Mouse (Mus musculus) kidney, postnatal 0 days (tissue): ENCODE data around the gene Bst2. TPM values are rescaled to one million over a fixed set of nuclear protein-coding genes. Genes with fewer than 3 reads are reported as not detected.

Experiments
- ATAC-seq: fragments of 200-750 bp; cut with Nextera tagmentation; replicated peaks from 2 replicates; pipeline ENCODE4 v1.8.0; 2017; ENCODE audit warnings: low read depth, moderate number of reproducible peaks, moderate TSS enrichment, moderate library complexity; ENCODE audit not compliant: low FRiP score
- DNase-seq: peaks from one replicate; pipeline ENCODE4 v3.0.0-alpha.2; 2016; ENCODE audit warnings: low spot score
- H3K27ac ChIP-seq: fragments of 300-500 bp; sonication (generic); 2 replicates; pipeline ENCODE4 v1.5.1; 2014; ENCODE audit warnings: mild to moderate bottlenecking
- H3K27me3 ChIP-seq: fragments of 300-500 bp; sonication (generic); 2 replicates; pipeline ENCODE4 v1.6.1; 2014; ENCODE audit warnings: low read length, mixed read lengths; ENCODE audit not compliant: insufficient read depth
- H3K36me3 ChIP-seq: fragments of 300-500 bp; sonication (generic); 2 replicates; pipeline ENCODE4 v1.6.1; 2014; ENCODE audit warnings: low read length, mixed read lengths; ENCODE audit not compliant: insufficient read depth
- H3K4me1 ChIP-seq: fragments of 300-500 bp; sonication (generic); replicated peaks from 2 replicates; pipeline ENCODE4 v1.6.1; 2014; ENCODE audit warnings: antibody characterized with exemption, low read length, mixed read lengths; ENCODE audit not compliant: insufficient read depth
- H3K4me2 ChIP-seq: fragments of 300-500 bp; sonication (generic); 2 replicates; pipeline ENCODE4 v1.6.1; 2014; ENCODE audit warnings: mild to moderate bottlenecking, low read length, moderate library complexity, mixed read lengths
- H3K4me3 ChIP-seq: fragments of 300-500 bp; sonication (generic); replicated peaks from 2 replicates; pipeline ENCODE4 v1.5.1; 2014; ENCODE audit warnings: low read depth, low read length
- H3K9ac ChIP-seq: fragments of 300-500 bp; sonication (generic); 2 replicates; pipeline ENCODE4 v1.6.1; 2014; ENCODE audit warnings: low read depth, low read length
- H3K9me3 ChIP-seq: fragments of 300-500 bp; sonication (generic); replicated peaks from 2 replicates; pipeline ENCODE4 v1.6.1; 2016; ENCODE audit warnings: low read length, inconsistent platforms, mixed read lengths
- CTCF ChIP-seq: IDR thresholded peaks from 2 replicates; pipeline ENCODE4 v1.5.1; 2016; ENCODE audit warnings: antibody characterized with exemption, low read depth, mild to moderate bottlenecking, moderate library complexity
- WGBS: fragments of 180-500 bp; shearing (Covaris S2); extraction: QIAGEN DNeasy Blood & Tissue Kit; methylation state at CpG from one replicate; pipeline ENCODE4 v1.1.7; 2014; 5-methylcytosine and 5-hydroxymethylcytosine counted together
- polyA plus RNA-seq: library from polyadenylated mRNA; unstranded; fragments of >200 nt; fragmentation: Nextera tagmentation; extraction: Ambion mirVana; gene quantifications from 2 replicates; pipeline ENCODE4 v1.2.1, GENCODE M21; 2015

Bst2 gene
- polyA plus RNA-seq, 1 experiment from 2014 or later, result 124 TPM

DNA sequence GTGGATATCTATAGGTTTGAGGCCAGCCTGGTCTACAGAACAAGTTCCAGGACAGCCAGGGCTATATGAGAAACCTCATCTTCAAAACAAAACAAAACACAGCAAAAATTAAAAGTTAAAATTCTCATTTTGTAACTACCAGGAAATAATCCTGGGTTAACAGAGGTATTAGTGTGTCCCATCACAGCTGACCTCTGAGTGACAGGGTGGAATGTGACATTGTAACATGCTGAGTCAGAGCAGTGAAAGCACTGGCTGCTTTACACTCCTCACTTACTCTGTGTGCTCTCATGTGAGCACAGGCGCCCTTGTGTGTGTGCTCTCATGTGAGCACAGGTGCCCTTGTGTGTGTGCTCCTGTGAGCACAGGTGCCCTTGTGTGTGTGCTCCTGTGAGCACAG, 37.8 kb upstream of the Bst2 start:
- H3K27ac ChIP-seq, result no peak overlapping the region
- no peak for ATAC-seq
- no peak for TF ChIP-seq CTCF
- no peaks in the 10 kb centered on the region for H3K36me3 ChIP-seq
- 50% methylated on average over 1 of the region's 1 CpGs for WGBS
- no peak overlapping the region for H3K4me2 ChIP-seq
- no peaks in the 10 kb centered on the region for H3K9me3 ChIP-seq
- no peak for DNase-seq
- no peaks in the 10 kb centered on the region for H3K27me3 ChIP-seq
- H3K4me3 ChIP-seq, result no peak overlapping the region
- no peak overlapping the region for H3K9ac ChIP-seq
- H3K4me1 ChIP-seq, result no peaks in the 10 kb centered on the region; the same call in 1 of the 2 replicates

DNA sequence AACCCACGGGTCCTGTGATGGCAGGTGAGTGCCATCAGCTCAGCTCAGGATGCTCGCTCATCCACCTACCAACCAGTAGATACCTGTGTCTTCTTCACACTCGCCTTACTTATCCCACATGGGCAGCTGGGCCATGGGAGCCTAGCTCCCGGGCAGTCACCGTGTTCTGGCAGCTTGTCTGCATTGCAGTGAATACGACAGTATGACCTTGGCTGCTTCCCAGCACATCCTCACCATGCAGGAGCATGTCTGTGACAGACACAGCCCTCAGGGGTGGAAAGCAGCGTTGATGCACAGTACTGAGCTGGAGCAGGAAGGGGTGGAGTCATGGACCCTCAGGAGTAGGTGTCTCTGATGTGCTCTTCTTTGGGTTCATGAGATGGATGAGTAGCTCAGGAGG, 37.2 kb upstream of the Bst2 start:
- Histone ChIP-seq H3K27ac (no peak overlapping the region), H3K9me3 (no peaks in the 10 kb centered on the region), H3K9ac (no peak overlapping the region), H3K4me2 (no peak overlapping the region), H3K4me3 (no peak overlapping the region), H3K36me3 (no peaks in the 10 kb centered on the region), H3K27me3 (no peaks in the 10 kb centered on the region), H3K4me1 (no peaks in the 10 kb centered on the region; the same call in 1 of the 2 replicates)
- 79% methylated on average over 7 of the region's 7 CpGs for WGBS
- TF ChIP-seq CTCF, result no peak
- DNase-seq (no peak), ATAC-seq (no peak)

DNA sequence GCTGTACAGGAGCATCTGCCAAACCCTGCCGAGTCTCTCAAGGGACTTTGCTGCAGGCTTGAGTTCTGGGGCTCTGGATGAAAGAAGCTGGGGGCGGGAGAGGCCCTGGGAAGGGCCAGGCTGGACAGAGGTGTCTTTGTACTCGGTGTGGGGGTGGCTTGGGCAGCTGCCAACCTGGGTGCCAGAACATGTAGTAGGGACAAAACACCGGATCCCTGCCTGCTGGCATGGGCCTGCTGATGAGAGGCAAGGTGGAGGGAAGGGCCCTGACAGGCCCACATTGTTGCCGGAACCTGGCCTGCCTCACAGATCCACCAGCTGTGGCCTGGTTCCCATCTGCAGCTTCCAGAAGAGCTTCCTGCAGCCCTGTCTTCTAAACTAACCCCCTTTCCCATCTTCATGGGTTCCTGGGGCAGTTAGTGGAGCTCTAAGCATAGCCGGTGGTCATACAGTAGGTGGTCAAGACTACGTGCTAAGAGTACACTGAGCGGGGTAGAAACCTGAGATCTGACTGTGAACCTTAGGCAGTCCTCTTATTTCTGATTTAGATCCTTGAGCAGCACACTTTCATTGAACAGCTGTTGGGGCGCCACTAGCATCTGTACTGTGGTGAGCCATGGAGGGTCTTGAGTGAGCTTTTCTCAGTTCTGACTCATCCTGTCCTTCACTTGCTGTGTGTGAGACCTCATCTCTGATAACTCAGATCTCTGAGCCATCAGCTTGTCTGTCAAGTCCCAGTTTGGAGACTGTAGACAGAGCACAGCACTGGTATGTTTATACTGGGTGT, 35.8 kb upstream of the Bst2 start:
- H3K4me3 ChIP-seq, result no peak overlapping the region
- no peak overlapping the region for H3K4me2 ChIP-seq
- peaks cover 6% of the 10 kb centered on the region; the same call in 1 of the 2 replicates for H3K4me1 ChIP-seq
- no peaks in the 10 kb centered on the region for H3K9me3 ChIP-seq
- DNase-seq (no peak), ATAC-seq (no peak)
- WGBS, result 69% methylated on average over 9 of the region's 9 CpGs
- no peak for TF ChIP-seq CTCF
- H3K36me3 ChIP-seq, result no peaks in the 10 kb centered on the region
- H3K27ac ChIP-seq, result no peak overlapping the region; the same call in 1 of the 2 replicates
- no peaks in the 10 kb centered on the region for H3K27me3 ChIP-seq
- H3K9ac ChIP-seq, result no peak overlapping the region

DNA sequence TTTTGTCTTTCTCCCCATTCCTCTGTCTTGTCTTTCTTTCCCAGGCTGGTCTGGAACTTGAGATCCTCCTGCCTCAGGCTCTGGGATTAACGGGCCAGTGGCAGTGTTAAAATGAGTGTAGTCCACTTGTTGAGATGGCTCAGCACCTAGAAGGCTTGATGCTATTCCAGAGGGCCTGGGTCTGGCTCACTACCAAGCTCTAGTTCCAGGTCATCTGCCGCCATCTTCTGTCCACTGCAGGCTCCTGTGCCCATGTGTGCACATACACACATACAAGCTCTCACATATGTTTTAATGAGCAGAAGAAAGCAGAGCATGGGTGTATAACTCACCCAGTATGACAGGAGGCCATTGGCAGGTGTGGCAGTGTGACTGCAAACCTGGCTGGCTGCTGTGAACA, 34.8 kb upstream of the Bst2 start:
- ATAC-seq, result no peak
- Histone ChIP-seq H3K4me3 (no peak overlapping the region), H3K36me3 (no peaks in the 10 kb centered on the region), H3K27me3 (no peaks in the 10 kb centered on the region), H3K4me2 (no peak overlapping the region), H3K4me1 (peaks cover 6% of the 10 kb centered on the region; the same call in 1 of the 2 replicates), H3K9me3 (no peaks in the 10 kb centered on the region), H3K27ac (no peak overlapping the region), H3K9ac (no peak overlapping the region)
- DNase-seq, result no peak
- peak; percentile 17; the same call in 1 of the 2 replicates for TF ChIP-seq CTCF
- 80% methylated on average over 2 of the region's 2 CpGs for WGBS

DNA sequence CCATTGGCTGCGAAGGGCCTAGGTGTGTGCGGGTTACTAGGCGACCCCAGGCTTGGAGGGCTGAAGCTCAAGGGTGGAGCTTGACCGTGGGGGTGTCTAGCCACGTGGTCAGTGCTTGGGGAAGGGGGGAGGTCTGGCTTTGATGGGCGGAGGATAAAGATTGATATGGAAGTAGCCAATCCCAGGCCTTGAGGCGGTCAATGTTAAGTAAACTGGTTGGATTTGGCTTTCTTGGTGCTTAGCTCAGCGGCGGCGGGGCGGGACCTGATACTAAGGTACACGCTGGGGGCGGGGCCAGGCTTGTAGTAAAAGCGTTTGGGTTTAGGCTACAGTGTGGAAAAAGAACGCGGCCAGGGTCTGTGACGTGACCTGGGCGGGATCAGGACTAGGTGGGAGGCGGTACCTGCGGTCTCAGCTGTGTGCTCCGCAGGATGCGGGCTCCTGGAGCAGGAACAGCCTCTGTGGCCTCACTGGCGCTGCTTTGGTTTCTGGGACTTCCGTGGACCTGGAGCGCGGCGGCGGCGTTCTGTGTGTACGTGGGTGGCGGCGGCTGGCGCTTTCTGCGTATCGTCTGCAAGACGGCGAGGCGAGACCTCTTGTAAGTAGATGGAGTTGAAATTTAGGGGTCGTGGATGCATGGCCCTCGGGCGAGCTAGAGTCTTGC, 33.2 kb upstream of the Bst2 start:
- TF ChIP-seq CTCF, result no peak
- under 1% methylated on average over 41 of the region's 41 CpGs for WGBS
- H3K27me3 ChIP-seq, result no peaks in the 10 kb centered on the region
- peak overlapping the region; percentile 52 for H3K9ac ChIP-seq
- no peaks in the 10 kb centered on the region for H3K36me3 ChIP-seq
- H3K27ac ChIP-seq, result peak overlapping the region; percentile 96
- H3K4me1 ChIP-seq, result peaks cover 6% of the 10 kb centered on the region; the same call in 1 of the 2 replicates
- ATAC-seq, result peak; percentile 88
- peak overlapping the region; percentile 61 for H3K4me3 ChIP-seq
- DNase-seq, result peak; percentile 99
- H3K4me2 ChIP-seq, result peak overlapping the region; percentile 62
- H3K9me3 ChIP-seq, result no peaks in the 10 kb centered on the region

DNA sequence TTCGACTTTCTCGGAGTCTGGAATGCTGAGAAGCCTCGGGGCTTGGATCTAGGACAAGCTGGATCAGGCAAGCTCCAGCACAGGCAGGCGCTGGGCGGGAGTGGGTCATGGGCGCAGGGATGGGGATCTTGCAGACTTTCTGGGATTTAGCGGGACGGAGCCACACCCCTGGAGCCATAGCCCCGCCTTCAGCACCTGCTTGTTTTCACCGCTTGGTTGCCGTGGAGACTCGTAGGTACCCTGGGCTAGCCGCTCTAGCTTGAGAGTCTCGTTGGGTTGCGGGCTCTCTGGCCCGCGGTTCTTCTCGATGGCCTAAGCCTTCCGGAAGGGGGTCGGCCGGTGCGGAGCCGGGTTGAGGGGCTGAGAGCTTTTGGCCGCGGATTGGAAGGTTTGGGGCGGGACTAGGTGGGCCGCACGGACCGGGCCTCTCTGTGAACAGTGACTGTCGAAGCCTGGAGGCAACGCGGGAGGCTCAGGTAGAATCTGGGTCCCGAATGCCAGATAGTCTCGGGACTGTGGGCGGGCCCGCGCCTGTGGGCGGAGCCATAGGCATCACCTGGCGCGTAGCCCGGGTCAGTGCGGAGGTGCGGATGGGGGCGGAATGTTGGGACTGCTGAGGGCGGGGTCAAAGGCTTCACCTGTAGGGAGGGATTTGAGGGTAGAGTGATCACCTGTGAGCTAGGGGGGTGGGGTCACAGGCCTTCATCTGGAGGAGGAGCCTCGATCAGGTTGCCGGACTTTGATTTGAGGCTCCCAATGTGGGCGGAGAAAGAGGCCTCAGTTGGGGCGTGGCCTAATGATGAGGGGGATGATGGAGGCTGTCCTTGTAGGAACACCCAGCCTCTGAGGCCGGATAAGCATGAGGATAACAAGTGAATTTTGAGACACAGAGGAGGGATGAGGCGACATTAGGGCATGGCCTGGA, 32.4 kb upstream of the Bst2 start:
- H3K9me3 ChIP-seq, result no peaks in the 10 kb centered on the region
- peak; percentile 93 for DNase-seq
- H3K4me1 ChIP-seq, result peaks cover 6% of the 10 kb centered on the region; the same call in 1 of the 2 replicates
- no peaks in the 10 kb centered on the region for H3K27me3 ChIP-seq
- peak overlapping the region; percentile 61 for H3K4me3 ChIP-seq
- 1% methylated on average over 51 of the region's 51 CpGs for WGBS
- TF ChIP-seq CTCF, result no peak
- H3K36me3 ChIP-seq, result no peaks in the 10 kb centered on the region
- peak overlapping the region; percentile 62 for H3K4me2 ChIP-seq
- peak; percentile 78 for ATAC-seq
- H3K9ac ChIP-seq, result peak overlapping the region; percentile 67
- peak overlapping the region; percentile 96 for H3K27ac ChIP-seq
